Mouse (Mus musculus) heart, embryonic 13.5 days (tissue): ENCODE measurements around the gene Homer2. TPM values are rescaled to one million over a fixed set of nuclear protein-coding genes. Genes with fewer than 3 reads are reported as not detected.

ENCODE experiments used
- ATAC-seq: fragments of 200-750 bp; cut with Nextera tagmentation; 2 replicates; pipeline ENCODE4 v1.8.0; 2017; ENCODE audit warnings: moderate TSS enrichment; ENCODE audit not compliant: insufficient number of reproducible peaks, low FRiP score, low TSS enrichment; ENCODE audit errors: extremely low read depth
- H3K27ac ChIP-seq: fragments of 300-500 bp; sonication (generic); replicated peaks from 2 replicates; pipeline ENCODE4 v1.5.1; 2015; ENCODE audit warnings: moderate library complexity, mild to moderate bottlenecking, inconsistent platforms
- H3K27me3 ChIP-seq: fragments of 300-500 bp; sonication (generic); replicated peaks from 2 replicates; pipeline ENCODE4 v1.6.1; 2015; ENCODE audit warnings: mild to moderate bottlenecking, inconsistent platforms
- H3K36me3 ChIP-seq: fragments of 300-500 bp; sonication (generic); 2 replicates; pipeline ENCODE4 v1.6.1; 2015; ENCODE audit warnings: mild to moderate bottlenecking, inconsistent platforms
- H3K4me1 ChIP-seq: fragments of 300-500 bp; sonication (generic); 2 replicates; pipeline ENCODE4 v1.6.1; 2015; ENCODE audit warnings: inconsistent platforms
- H3K4me2 ChIP-seq: fragments of 300-500 bp; sonication (generic); 2 replicates; pipeline ENCODE4 v1.6.1; 2015; ENCODE audit warnings: inconsistent platforms, mild to moderate bottlenecking, moderate library complexity
- H3K4me3 ChIP-seq: fragments of 300-500 bp; sonication (generic); 2 replicates; pipeline ENCODE4 v1.5.1; 2015; ENCODE audit warnings: moderate library complexity, mild to moderate bottlenecking, inconsistent platforms
- H3K9ac ChIP-seq: fragments of 300-500 bp; sonication (generic); 2 replicates; pipeline ENCODE4 v1.6.1; 2015; ENCODE audit warnings: inconsistent platforms, mild to moderate bottlenecking, moderate library complexity
- H3K9me3 ChIP-seq: fragments of 300-500 bp; sonication (generic); 2 replicates; pipeline ENCODE4 v1.6.1; 2016; ENCODE audit warnings: inconsistent platforms
- WGBS: fragments of 180-500 bp; shearing (Covaris S2); methylation state at CpG from one replicate; pipeline ENCODE4 v1.1.7; 2015; ENCODE audit warnings: mixed read lengths; 5-methylcytosine and 5-hydroxymethylcytosine counted together
- polyA plus RNA-seq: library from polyadenylated mRNA; unstranded; fragments of >200 nt; fragmentation: Nextera tagmentation; extraction: Ambion mirVana; gene quantifications from 2 replicates; pipeline ENCODE4 v1.2.1, GENCODE M21; 2015

The Homer2 gene
- polyA plus RNA-seq, 1 experiment from 2014 or later = 73.4 TPM

- H3K4me2 ChIP-seq = peak overlapping the region; percentile 53
- no peaks in the 10 kb centered on the region for H3K27me3 ChIP-seq
- H3K9me3 ChIP-seq = no peaks in the 10 kb centered on the region
- ATAC-seq = no peak
- no peak overlapping the region for H3K9ac ChIP-seq
- peak overlapping the region; percentile 84 for H3K27ac ChIP-seq
- peaks cover 7% of the 10 kb centered on the region; the same call in 1 of the 2 replicates for H3K36me3 ChIP-seq
- peak overlapping the region; percentile 16; the same call in 1 of the 2 replicates for H3K4me3 ChIP-seq
- H3K4me1 ChIP-seq = peaks cover 46% of the 10 kb centered on the region
- 42% methylated on average over 10 of the region's 10 CpGs for WGBS
Observed at GRCm38 (mm10) chr7:81672735-81673291, 34.5 kb downstream of the Homer2 start.

- no peak overlapping the region for H3K27ac ChIP-seq
- no peaks in the 10 kb centered on the region for H3K27me3 ChIP-seq
- 78% methylated on average over 4 of the region's 4 CpGs for WGBS
- H3K9me3 ChIP-seq = no peaks in the 10 kb centered on the region
- H3K36me3 ChIP-seq = peaks cover 7% of the 10 kb centered on the region; the same call in 1 of the 2 replicates
- H3K4me1 ChIP-seq = peaks cover 21% of the 10 kb centered on the region
- H3K9ac ChIP-seq = no peak overlapping the region
- H3K4me3 ChIP-seq = no peak overlapping the region
- no peak for ATAC-seq
- H3K4me2 ChIP-seq = no peak overlapping the region
Observed at GRCm38 (mm10) chr7:81667156-81667555, 40.2 kb downstream of the Homer2 start.

GRCm38 (mm10) chr7:81666585-81666984 lies 40.7 kb downstream of the Homer2 start:
- Histone ChIP-seq H3K4me2 (no peak overlapping the region), H3K9me3 (no peaks in the 10 kb centered on the region), H3K4me1 (peaks cover 18% of the 10 kb centered on the region), H3K36me3 (peaks cover 7% of the 10 kb centered on the region; the same call in 1 of the 2 replicates), H3K4me3 (no peak overlapping the region), H3K9ac (no peak overlapping the region), H3K27me3 (no peaks in the 10 kb centered on the region), H3K27ac (no peak overlapping the region)
- no peak for ATAC-seq
- WGBS = 75% methylated on average over 9 of the region's 9 CpGs

- H3K9me3 ChIP-seq = no peaks in the 10 kb centered on the region
- 64% methylated on average over 3 of the region's 3 CpGs for WGBS
- no peak for ATAC-seq
- no peaks in the 10 kb centered on the region for H3K27me3 ChIP-seq
- H3K27ac ChIP-seq = no peak overlapping the region
- no peak overlapping the region for H3K4me3 ChIP-seq
- H3K9ac ChIP-seq = no peak overlapping the region
- no peak overlapping the region for H3K4me2 ChIP-seq
- no peaks in the 10 kb centered on the region for H3K36me3 ChIP-seq
- peaks cover 18% of the 10 kb centered on the region for H3K4me1 ChIP-seq
Observed at GRCm38 (mm10) chr7:81663057-81663456, 44.3 kb downstream of the Homer2 start.

GRCm38 (mm10) chr7:81657631-81658347 lies 49.5 kb downstream of the Homer2 start:
- Histone ChIP-seq H3K4me3 (no peak overlapping the region), H3K36me3 (no peaks in the 10 kb centered on the region), H3K4me1 (peaks cover 35% of the 10 kb centered on the region), H3K9me3 (no peaks in the 10 kb centered on the region), H3K9ac (no peak overlapping the region), H3K27ac (no peak overlapping the region), H3K27me3 (no peaks in the 10 kb centered on the region), H3K4me2 (no peak overlapping the region)
- no peak for ATAC-seq
- WGBS = 75% methylated on average over 2 of the region's 2 CpGs

- Histone ChIP-seq H3K9ac (no peak overlapping the region), H3K4me3 (no peak overlapping the region), H3K36me3 (no peaks in the 10 kb centered on the region), H3K4me1 (peaks cover 42% of the 10 kb centered on the region), H3K27me3 (no peaks in the 10 kb centered on the region), H3K4me2 (no peak overlapping the region), H3K27ac (no peak overlapping the region), H3K9me3 (no peaks in the 10 kb centered on the region)
- no peak for ATAC-seq
- 79% methylated on average over 3 of the region's 3 CpGs for WGBS
Observed at GRCm38 (mm10) chr7:81657055-81657454, 50.3 kb downstream of the Homer2 start.

GRCm38 (mm10) chr7:81656635-81657034 lies 50.7 kb downstream of the Homer2 start:
- 73% methylated on average over 8 of the region's 8 CpGs for WGBS
- H3K27me3 ChIP-seq = no peaks in the 10 kb centered on the region

GRCm38 (mm10) chr7:81654946-81655718 lies 52.2 kb downstream of the Homer2 start:
- Histone ChIP-seq H3K27me3 (no peaks in the 10 kb centered on the region), H3K4me2 (no peak overlapping the region), H3K9ac (peak overlapping the region; percentile 44; the same call in 1 of the 2 replicates), H3K9me3 (no peaks in the 10 kb centered on the region), H3K36me3 (no peaks in the 10 kb centered on the region), H3K4me1 (peaks cover 60% of the 10 kb centered on the region), H3K4me3 (no peak overlapping the region), H3K27ac (no peak overlapping the region; the same call in 1 of the 2 replicates)
- no peak for ATAC-seq
- WGBS = 59% methylated on average over 9 of the region's 9 CpGs

More at GRCm38 (mm10) chr7:81656635-81657034, 50.7 kb downstream of the Homer2 start:
- no peak overlapping the region for H3K4me2 ChIP-seq
- H3K4me1 ChIP-seq = peaks cover 46% of the 10 kb centered on the region
- no peak overlapping the region for H3K9ac ChIP-seq
- no peaks in the 10 kb centered on the region for H3K36me3 ChIP-seq
- ATAC-seq = no peak
- H3K9me3 ChIP-seq = no peaks in the 10 kb centered on the region
- no peak overlapping the region for H3K27ac ChIP-seq
- no peak overlapping the region for H3K4me3 ChIP-seq

- no peak overlapping the region for H3K4me3 ChIP-seq
Observed at GRCm38 (mm10) chr7:81653988-81654387, 53.3 kb downstream of the Homer2 start.

GRCm38 (mm10) chr7:81652296-81652695 lies 55.0 kb downstream of the Homer2 start:
- no peak overlapping the region for H3K4me2 ChIP-seq
- WGBS = 71% methylated on average over 2 of the region's 2 CpGs
- peaks cover 65% of the 10 kb centered on the region for H3K4me1 ChIP-seq
- H3K9me3 ChIP-seq = no peaks in the 10 kb centered on the region
- H3K4me3 ChIP-seq = no peak overlapping the region
- no peaks in the 10 kb centered on the region for H3K27me3 ChIP-seq
- H3K36me3 ChIP-seq = no peaks in the 10 kb centered on the region
- H3K27ac ChIP-seq = no peak overlapping the region
- H3K9ac ChIP-seq = no peak overlapping the region
- ATAC-seq = no peak

More at GRCm38 (mm10) chr7:81653988-81654387, 53.3 kb downstream of the Homer2 start:
- peak overlapping the region; percentile 43 for H3K4me2 ChIP-seq
- H3K36me3 ChIP-seq = no peaks in the 10 kb centered on the region
- peak overlapping the region; percentile 47; the same call in 1 of the 2 replicates for H3K9ac ChIP-seq
- WGBS = 42% methylated on average over 8 of the region's 8 CpGs
- H3K27me3 ChIP-seq = no peaks in the 10 kb centered on the region
- no peak for ATAC-seq
- peaks cover 65% of the 10 kb centered on the region for H3K4me1 ChIP-seq
- H3K27ac ChIP-seq = peak overlapping the region; percentile 22; the same call in 1 of the 2 replicates
- no peaks in the 10 kb centered on the region for H3K9me3 ChIP-seq

GRCm38 (mm10) chr7:81651284-81651683 lies 56.0 kb downstream of the Homer2 start:
- WGBS = 37% methylated on average over 5 of the region's 5 CpGs
- no peak overlapping the region for H3K4me2 ChIP-seq

More at GRCm38 (mm10) chr7:81651284-81651683, 56.0 kb downstream of the Homer2 start:
- Histone ChIP-seq H3K4me1 (peaks cover 64% of the 10 kb centered on the region), H3K36me3 (no peaks in the 10 kb centered on the region), H3K9me3 (no peaks in the 10 kb centered on the region), H3K27ac (peak overlapping the region; percentile 41), H3K27me3 (no peaks in the 10 kb centered on the region), H3K4me3 (no peak overlapping the region), H3K9ac (peak overlapping the region; percentile 15; the same call in 1 of the 2 replicates)
- no peak for ATAC-seq
